Mouse (Mus musculus) spleen, adult 10 weeks (tissue): ENCODE data around the gene Ssr1. TPM values are rescaled to one million over a fixed set of nuclear protein-coding genes. Genes with fewer than 3 reads are reported as not detected.

Experiments
- polyA plus RNA-seq: library from polyadenylated mRNA; stranded (reverse); fragments of 350-450 nt; fragmentation: Illumina TruSeq; extraction: RNeasy Lipid Tissue Mini Kit (QIAGEN cat#74804); gene quantifications from one replicate; pipeline ENCODE4 v1.2.3, GENCODE M21; 2015; ENCODE audit warnings: low replicate concordance; ENCODE audit not compliant: insufficient read depth

Ssr1 gene
- polyA plus RNA-seq = 89.9 TPM

GRCm38 (mm10) chr13:37993704-37994404, at the start of gene Ssr1:
Gene Ssr1 (minus strand): TSS chr13:37994217.

GRCm38 (mm10) chr13:38037044-38037687, 43.1 kb upstream of the Ssr1 start, which contains the start of gene Cage1:
Gene Cage1 (minus strand): TSS chr13:38037069.

GRCm38 (mm10) chr13:38036343-38037043, 42.5 kb upstream of the Ssr1 start, which contains the start of gene Riok1:
Gene Riok1 (plus strand): TSS chr13:38036995.

Other genes with a start within 250 kb of the Ssr1 start
- 16.8 TPM for gene Rreb1, start 215.8 kb downstream of the Ssr1 start, polyA plus RNA-seq
- 63.1 TPM for gene Riok1, start 42.8 kb upstream of the Ssr1 start, polyA plus RNA-seq
- gene Cage1, start 42.9 kb upstream of the Ssr1 start, polyA plus RNA-seq = 1.9 TPM
- 0.11 TPM for gene Dsp, start 157.1 kb upstream of the Ssr1 start, polyA plus RNA-seq
- gene Snrnp48, start 210.7 kb upstream of the Ssr1 start, polyA plus RNA-seq = 99.6 TPM